ENCODE assay signal across 15 mouse cellular contexts in genomic region chr9:22368030-22368429, GRCm38 (mm10). TPM values are rescaled to one million over a fixed set of nuclear protein-coding genes. Genes with fewer than 3 reads are reported as not detected.
A peak's percentile ranks its signal among the peaks of the same experiment; 100 is the strongest.
DNase-seq lines count a peak whose midpoint lies in the region; ATAC-seq and TF ChIP-seq lines count a peak whose summit lies in the region.
"Had no signal": no experiment of that assay in that cellular context is flagged by ENCODE, and none has a peak within 500 bp of the region (broad histone marks: within the 10 kb centered on the region; RNA-seq: fewer than 3 reads in every experiment).

No protein-coding gene starts in this region.

- peak overlapping the region; percentile 45; the same call in 1 of the 2 replicates for H3K27ac ChIP-seq in heart, adult 2 months
- H3K27ac ChIP-seq in heart, embryonic 12.5 days (ENCODE audit: poor library complexity, severe bottlenecking): no peak overlapping the region
- peak overlapping the region; percentile 31 for H3K27ac ChIP-seq in olfactory bulb, adult 2 months (ENCODE audit: insufficient read depth, low read depth, low read length)
- H3K27ac ChIP-seq: forebrain, embryonic 13.5 days; heart, embryonic 10.5 days; kidney, postnatal 0 days; limb, embryonic 12.5 days had no signal

- H3K79me2 ChIP-seq in heart, adult 2 months (replicated peaks; ENCODE audit: control insufficient read depth, insufficient read depth, low read length): no peaks in the 10 kb centered on the region

- 55% methylated on average over 6 of the region's 6 CpGs for WGBS in heart, adult 2 months
- 80% methylated on average over 6 of the region's 6 CpGs for WGBS in heart, embryonic 12.5 days
- WGBS in olfactory bulb, adult 2 months: 17% methylated on average over 6 of the region's 6 CpGs

- H3K36me3 ChIP-seq in heart, adult 2 months (ENCODE audit: control insufficient read depth, insufficient read depth, low read length): no peaks in the 10 kb centered on the region
- peaks cover 83% of the 10 kb centered on the region for H3K36me3 ChIP-seq in heart, embryonic 12.5 days

- no peak overlapping the region for H3K4me2 ChIP-seq in heart, embryonic 12.5 days
- H3K4me2 ChIP-seq: forebrain, embryonic 13.5 days; limb, embryonic 12.5 days had no signal

- TF ChIP-seq CTCF in heart, adult 2 months (IDR thresholded peaks at IDR 0.05): no peak
- no peak for TF ChIP-seq CTCF in brain, embryonic 14.5 days (IDR thresholded peaks at IDR 0.05; ENCODE audit: borderline replicate concordance, extremely low read depth, insufficient read depth, insufficient read length)
- TF ChIP-seq CTCF in olfactory bulb, adult 2 months (IDR thresholded peaks at IDR 0.05; ENCODE audit: insufficient read depth, low read depth, low read length): no peak

- H3K9ac ChIP-seq in heart, adult 2 months (ENCODE audit: low read depth, low read length): no peak overlapping the region
- H3K9ac ChIP-seq in heart, embryonic 12.5 days: no peak overlapping the region
- H3K9ac ChIP-seq: forebrain, embryonic 13.5 days; limb, embryonic 12.5 days had no signal

- no peak for ATAC-seq in heart, embryonic 12.5 days (ENCODE audit: insufficient number of reproducible peaks, low FRiP score)
- ATAC-seq: forebrain, embryonic 13.5 days had no signal

- DNase-seq in heart, adult 2 months: peak in 1 of 2 experiments; percentile 23
- DNase-seq in lung, postnatal 36 days: peak; percentile 38
- DNase-seq in lung, adult 18-20 months: no peak
- peak; percentile 39 for DNase-seq in brain, embryonic 14.5 days (ENCODE audit: low read depth)
- no peak for DNase-seq in right cerebral cortex, postnatal 36 days (ENCODE audit: low spot score in 2 of 2)
- DNase-seq: adrenal gland, postnatal 25 days; cerebellum, adult 8-10 months had no signal

- TF ChIP-seq POLR2A in heart, adult 2 months (IDR thresholded peaks at IDR 0.05; ENCODE audit: insufficient read depth, low read depth, low read length): no peak
- TF ChIP-seq POLR2A in brain, embryonic 14.5 days (IDR thresholded peaks at IDR 0.05; ENCODE audit: borderline replicate concordance, extremely low read depth, insufficient read depth, insufficient read length, poor library complexity, severe bottlenecking): no peak
- TF ChIP-seq POLR2A in olfactory bulb, adult 2 months (IDR thresholded peaks at IDR 0.05; ENCODE audit: insufficient read depth, low read depth, low read length): no peak

- intact Hi-C loops in heart, adult 2 months (cut with DNase I): no loop called here

- no peaks in the 10 kb centered on the region for H3K27me3 ChIP-seq in heart, adult 2 months (ENCODE audit: control insufficient read depth, insufficient read depth, low read length)
- no peaks in the 10 kb centered on the region for H3K27me3 ChIP-seq in heart, embryonic 12.5 days (replicated peaks)
- H3K27me3 ChIP-seq: CH12.LX; forebrain, embryonic 13.5 days; limb, embryonic 12.5 days; megakaryocyte, embryonic 14.5 days had no signal

- H3K4me1 ChIP-seq in heart, adult 2 months (ENCODE audit: control insufficient read depth, insufficient read depth, low read length): no peaks in the 10 kb centered on the region; the same call in 1 of the 2 replicates
- peaks cover 7% of the 10 kb centered on the region; the same call in 1 of the 2 replicates for H3K4me1 ChIP-seq in heart, embryonic 12.5 days (replicated peaks)
- H3K4me1 ChIP-seq in olfactory bulb, adult 2 months (ENCODE audit: control insufficient read depth, insufficient read depth, low read length): peaks cover 3% of the 10 kb centered on the region
- H3K4me1 ChIP-seq: forebrain, embryonic 13.5 days; heart, embryonic 10.5 days; limb, embryonic 12.5 days had no signal

- no peaks in the 10 kb centered on the region for H3K9me3 ChIP-seq in heart, embryonic 12.5 days (replicated peaks)
- H3K9me3 ChIP-seq: forebrain, embryonic 13.5 days; heart, embryonic 10.5 days; limb, embryonic 12.5 days; megakaryocyte, embryonic 14.5 days had no signal

- TF ChIP-seq EP300 in heart, adult 2 months (IDR thresholded peaks at IDR 0.05; ENCODE audit: insufficient read depth, low read depth, low read length): no peak

- no peak overlapping the region for H3K4me3 ChIP-seq in heart, adult 2 months
- no peak overlapping the region for H3K4me3 ChIP-seq in heart, embryonic 12.5 days
- no peak overlapping the region for H3K4me3 ChIP-seq in olfactory bulb, adult 2 months (ENCODE audit: insufficient read depth, low read depth, low read length)
- H3K4me3 ChIP-seq: forebrain, embryonic 13.5 days; heart, embryonic 10.5 days; limb, embryonic 12.5 days; megakaryocyte, embryonic 14.5 days had no signal

RNA-seq across cellular contexts. Expression of gene Anln, which starts 21.0 kb away (rescaled TPM):
- total RNA-seq in heart, adult 2 months (2021): 1 to 10 TPM; 1.4 to 1.5 TPM
- polyA plus RNA-seq in heart, adult 2 months (2012; rRNA removed): 0.43 and 0.82 TPM in 2 replicates
- polyA plus RNA-seq in heart, embryonic 12.5 days (2016; fragmentation: Nextera tagmentation; extraction: Ambion mirVana): 62.3 and 65.6 TPM in 2 replicates
- polyA plus RNA-seq in brain, embryonic 14.5 days (2012; rRNA removed): 8.0 and 9.1 TPM in 2 replicates
- polyA plus RNA-seq in olfactory bulb, adult 2 months (2012; ENCODE audit: insufficient read depth, insufficient read length, low replicate concordance, missing spikeins): not detected in 2 replicates

RNA-seq across cellular contexts. Expression of gene 9530077C05Rik, which starts 43.3 kb away (rescaled TPM):
- total RNA-seq in heart, adult 2 months (2021): under 1 TPM; 0.29 to 0.50 TPM
- polyA plus RNA-seq in heart, adult 2 months (2012; rRNA removed): 0.27 and 0.53 TPM in 2 replicates
- 2.0 and 2.5 TPM in 2 replicates for polyA plus RNA-seq in heart, embryonic 12.5 days (2016; fragmentation: Nextera tagmentation; extraction: Ambion mirVana)
- polyA plus RNA-seq in brain, embryonic 14.5 days (2012; rRNA removed): 6.1 and 7.2 TPM in 2 replicates
- not detected in 2 replicates for polyA plus RNA-seq in olfactory bulb, adult 2 months (2012; ENCODE audit: insufficient read depth, insufficient read length, low replicate concordance, missing spikeins)

Comparison
In these comparisons a context has a peak if more than half of its experiments do, and no peak if none do; other contexts are left out.
1. DNase-seq: peak in lung, postnatal 36 days (single experiment) and brain, embryonic 14.5 days (single experiment); none in lung, adult 18-20 months (0 of 2) and right cerebral cortex, postnatal 36 days (0 of 2).